Mouse (Mus musculus) layer of hippocampus, postnatal 25 days (tissue): ENCODE data around the gene Ap1s3. TPM values are rescaled to one million over a fixed set of nuclear protein-coding genes. Genes with fewer than 3 reads are reported as not detected.

ENCODE experiments used
- DNase-seq, 2 experiments: peaks; one replicate each; pipeline ENCODE4 v3.0.0; 2022; ENCODE audit warnings: mixed read lengths in 2 of 2, low spot score in 1 of 2; ENCODE audit errors: extremely low spot score in 1 of 2
- total RNA-seq, 2 experiments: library from RNA; stranded (reverse); gene quantifications; 2 replicates each; pipeline ENCODE4 v1.2.3; 2021

Gene Ap1s3
- total RNA-seq, 2 experiments from 2014 or later = 2.2 to 2.8 TPM

DNA sequence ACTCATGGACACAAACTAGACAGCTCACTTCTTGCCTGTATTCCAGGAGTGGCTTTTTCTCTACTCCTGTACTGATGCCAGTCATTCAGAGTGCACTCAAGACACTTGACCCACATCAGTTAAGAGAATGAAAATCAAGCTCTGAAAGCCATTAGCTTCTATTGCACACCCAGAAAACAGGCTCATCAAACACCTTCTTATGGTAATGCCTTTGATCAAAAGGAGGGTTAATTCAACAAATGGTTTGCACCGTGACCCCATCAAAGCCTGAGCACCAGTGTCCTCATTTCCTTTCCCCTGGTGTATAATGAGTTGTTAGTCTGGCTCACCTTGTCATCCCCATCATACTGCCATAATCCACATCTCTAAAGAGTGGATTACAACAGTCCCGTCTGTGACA is 69.3 kb downstream of the Ap1s3 start:
- DNase-seq = no peak

DNA sequence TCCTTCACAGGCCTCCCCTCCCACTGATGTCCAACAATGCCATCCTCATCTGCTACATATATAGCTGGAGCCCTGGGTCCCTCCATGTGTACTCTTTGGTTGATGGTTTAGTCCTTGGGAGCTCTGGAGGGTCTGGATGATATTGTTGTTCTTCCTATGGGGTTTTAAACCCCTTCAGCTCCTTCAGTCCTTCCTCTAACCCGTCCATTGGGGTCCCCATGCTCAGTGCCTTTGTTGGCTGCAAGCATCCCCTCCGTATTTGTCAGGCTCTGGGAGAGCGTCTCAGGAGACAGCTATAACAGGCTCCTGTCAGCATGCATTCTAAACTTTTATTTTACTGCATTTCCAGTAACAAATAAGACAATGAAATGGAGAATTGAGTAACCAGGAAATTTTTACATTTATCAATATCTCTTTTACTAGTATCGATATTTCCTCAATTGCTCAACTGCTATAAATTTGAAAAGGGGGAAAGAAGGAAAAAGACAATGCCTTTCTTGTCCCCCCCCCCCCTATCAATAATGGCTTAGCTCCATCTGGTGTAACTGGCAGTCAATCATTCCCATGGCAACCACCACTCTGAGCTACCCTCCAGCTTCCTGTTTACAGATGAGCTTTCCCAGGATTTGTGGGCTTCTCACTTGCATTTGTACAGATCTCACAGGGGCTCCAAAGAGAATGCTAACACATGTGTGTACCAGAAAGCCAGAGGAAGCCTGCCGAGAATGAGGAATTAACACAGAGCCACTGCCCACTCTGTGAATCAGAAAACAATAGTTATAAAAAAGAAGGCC is 73.2 kb downstream of the Ap1s3 start:
- DNase-seq = peak in 1 of 2 experiments; percentile 14

DNA sequence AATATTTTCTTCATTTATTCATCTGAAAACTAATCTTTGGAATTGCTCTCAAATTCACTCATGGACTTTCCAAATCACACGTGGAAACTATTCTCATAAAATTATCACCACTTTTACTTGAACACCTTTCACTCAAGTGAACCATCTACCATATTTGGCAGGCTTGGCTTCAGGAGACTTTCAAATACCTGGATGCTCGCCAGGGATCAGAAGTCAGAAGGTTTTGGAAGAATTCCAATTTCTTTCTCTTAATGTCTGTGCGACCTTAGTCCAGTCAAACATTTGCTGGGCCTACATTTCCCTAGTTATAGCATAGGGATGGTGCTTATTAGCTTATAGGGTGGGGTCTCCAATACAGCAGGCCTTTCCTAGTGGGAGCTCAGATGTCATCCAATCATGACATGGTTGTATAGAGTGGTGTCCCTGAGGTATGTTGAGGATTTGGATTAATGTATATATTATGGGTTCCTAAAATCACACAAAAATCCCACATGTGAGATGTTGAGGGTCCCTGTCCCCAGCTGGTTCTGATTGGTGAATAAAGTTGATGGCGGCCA is 79.0 kb downstream of the Ap1s3 start:
- no peak for DNase-seq

GRCm38 (mm10) chr1:79591091-79591490 is 80.7 kb downstream of the Ap1s3 start:
- no peak for DNase-seq

DNA sequence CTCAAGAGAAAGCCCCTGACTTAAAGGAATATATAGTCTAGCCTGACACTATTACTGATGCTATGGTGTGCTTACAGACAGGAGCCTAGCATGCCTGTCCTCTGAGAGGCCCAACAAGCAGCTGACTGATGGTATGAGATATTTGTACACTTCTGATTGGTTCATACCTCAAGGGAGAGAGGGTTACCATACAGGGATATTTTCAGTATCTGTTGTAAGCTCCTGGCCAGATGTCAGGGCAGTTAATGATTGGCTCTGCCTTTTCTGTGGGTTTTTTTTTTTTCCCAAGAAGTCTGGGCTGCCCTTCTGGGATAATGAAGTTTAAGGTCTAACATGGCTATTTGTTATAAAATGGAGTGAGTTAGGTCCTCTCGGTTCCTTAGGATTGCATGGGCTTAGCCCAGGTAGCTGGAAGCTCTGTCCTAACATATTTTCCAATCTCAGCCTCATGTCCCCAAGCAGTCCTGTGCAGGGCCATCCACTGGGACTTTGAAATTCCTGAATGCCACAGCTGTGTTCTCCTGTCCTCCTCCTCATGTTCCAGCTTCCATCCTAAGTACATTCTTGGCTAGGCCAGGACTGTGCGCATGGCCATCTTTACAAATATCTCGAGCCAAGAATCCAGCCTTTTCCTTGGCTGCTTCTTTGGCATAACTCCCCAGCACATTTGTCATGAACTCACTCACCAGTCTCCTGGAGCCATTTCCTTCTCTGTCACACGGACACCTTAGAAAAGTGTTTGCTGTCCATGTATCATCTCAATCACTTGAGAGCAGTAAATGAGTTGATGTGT is 81.6 kb downstream of the Ap1s3 start:
- no peak for DNase-seq

GRCm38 (mm10) chr1:79589424-79589823 is 82.3 kb downstream of the Ap1s3 start:
- DNase-seq = no peak

DNA sequence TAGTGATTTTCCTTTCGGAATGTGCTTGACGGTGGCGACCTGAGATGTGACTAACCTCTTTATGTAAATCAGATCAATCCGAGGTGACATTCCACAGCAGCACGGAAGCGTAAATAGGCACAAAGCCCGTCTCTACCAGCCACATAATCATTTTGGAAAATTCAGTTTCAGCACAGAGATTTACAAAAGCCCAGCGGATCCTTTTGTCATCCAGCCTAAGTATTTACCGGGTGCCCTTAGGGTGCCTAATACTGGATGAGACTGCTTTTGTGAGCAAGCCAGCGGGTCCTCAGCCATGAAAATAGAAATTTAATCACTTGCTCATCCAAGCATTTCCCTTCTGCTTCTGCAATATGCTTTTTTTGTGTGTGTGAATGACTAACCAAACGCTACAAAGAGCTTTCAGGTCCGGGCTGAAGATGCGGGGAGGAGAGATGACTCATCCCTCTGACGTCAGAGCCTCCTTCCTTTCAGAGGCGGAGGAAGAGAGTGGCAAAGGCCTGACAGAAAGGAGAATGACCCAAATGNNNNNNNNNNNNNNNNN is 90.6 kb downstream of the Ap1s3 start:
- peak; percentile 44 to 46 for DNase-seq

DNA sequence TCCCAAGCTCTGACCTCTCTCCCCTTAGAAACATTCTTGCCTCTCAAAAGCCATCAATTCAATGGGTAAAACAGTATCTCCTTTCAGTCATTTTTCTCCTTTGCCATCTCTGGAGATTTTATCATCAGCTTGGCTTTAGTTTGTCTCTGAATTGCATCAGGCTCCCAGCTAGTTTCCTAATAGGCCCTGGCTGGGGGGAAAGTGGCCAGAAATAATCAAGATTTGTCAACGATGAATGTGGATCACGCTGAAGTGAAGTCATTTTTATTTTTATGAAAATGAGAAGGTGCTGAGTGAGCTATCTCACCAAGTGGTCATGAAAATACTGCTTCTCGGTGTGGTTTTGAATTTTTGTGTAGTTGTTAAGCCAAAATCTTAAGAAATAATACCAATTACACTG is 94.4 kb downstream of the Ap1s3 start:
- DNase-seq = no peak

DNA sequence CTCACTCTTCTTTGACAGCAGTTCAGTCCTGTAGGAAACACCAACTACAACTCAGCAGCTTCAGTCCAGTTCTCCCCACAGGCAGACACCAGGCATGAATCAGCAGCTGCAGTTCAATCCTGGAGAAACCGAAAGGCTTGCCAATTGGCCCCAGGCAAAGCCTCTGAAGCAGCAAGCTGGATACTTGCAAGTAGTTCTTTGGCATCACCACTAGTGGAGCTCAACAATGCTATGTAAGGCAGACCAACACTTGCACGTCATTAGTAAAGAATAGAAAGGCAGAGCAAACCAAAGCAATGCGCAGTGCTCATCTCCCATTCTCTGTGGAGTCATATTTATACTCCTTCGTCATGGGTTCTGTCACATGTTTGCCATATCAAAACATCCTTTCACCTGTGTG is 99.9 kb downstream of the Ap1s3 start:
- no peak for DNase-seq

- DNase-seq = no peak
These were observed 100.6 kb downstream of the Ap1s3 start for GRCm38 (mm10) chr1:79571126-79571525.

GRCm38 (mm10) chr1:79561186-79561585 is 110.6 kb downstream of the Ap1s3 start:
- no peak for DNase-seq

Other genes with a start within 250 kb of the Ap1s3 start
- 100 to 1,000 TPM; 169 to 190 TPM for gene Scg2, start 231.9 kb downstream of the Ap1s3 start, total RNA-seq
- 10 to 100 TPM; 27.8 to 27.9 TPM for gene Mrpl44, start 104.0 kb upstream of the Ap1s3 start, total RNA-seq
- 10 to 100 TPM; 35.8 to 41.3 TPM for gene Wdfy1, start 104.2 kb upstream of the Ap1s3 start, total RNA-seq
- 100 to 1,000 TPM; 139 to 160 TPM for gene Serpine2, start 189.2 kb upstream of the Ap1s3 start, total RNA-seq